Mouse (Mus musculus): ENCODE data around the gene Bahcc1. TPM values are rescaled to one million over a fixed set of nuclear protein-coding genes. Genes with fewer than 3 reads are reported as not detected.

The Bahcc1 gene
- polyA plus RNA-seq, 2 experiments from 2014 or later, result not detected

DNA sequence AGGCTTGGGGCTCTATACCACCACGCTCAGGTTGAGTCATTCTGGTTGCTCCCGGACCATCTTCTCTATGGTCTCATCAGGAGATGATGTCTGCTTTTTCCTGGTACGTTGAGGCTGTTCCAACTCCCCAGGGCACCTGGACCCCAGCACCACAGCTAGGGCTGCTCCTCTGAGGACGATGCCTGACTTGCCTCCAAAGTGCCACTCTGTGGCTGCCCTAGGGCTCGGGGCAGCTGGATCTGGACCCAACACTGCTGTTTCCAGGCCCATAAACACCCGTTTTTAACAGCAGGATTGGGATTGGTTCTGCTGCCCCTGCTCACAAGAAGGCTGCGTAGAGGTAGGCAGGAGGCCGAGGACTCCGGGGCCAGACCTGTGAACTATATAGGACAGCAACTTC is 70.4 kb downstream of the Bahcc1 start:
- no peak for ATAC-seq

DNA sequence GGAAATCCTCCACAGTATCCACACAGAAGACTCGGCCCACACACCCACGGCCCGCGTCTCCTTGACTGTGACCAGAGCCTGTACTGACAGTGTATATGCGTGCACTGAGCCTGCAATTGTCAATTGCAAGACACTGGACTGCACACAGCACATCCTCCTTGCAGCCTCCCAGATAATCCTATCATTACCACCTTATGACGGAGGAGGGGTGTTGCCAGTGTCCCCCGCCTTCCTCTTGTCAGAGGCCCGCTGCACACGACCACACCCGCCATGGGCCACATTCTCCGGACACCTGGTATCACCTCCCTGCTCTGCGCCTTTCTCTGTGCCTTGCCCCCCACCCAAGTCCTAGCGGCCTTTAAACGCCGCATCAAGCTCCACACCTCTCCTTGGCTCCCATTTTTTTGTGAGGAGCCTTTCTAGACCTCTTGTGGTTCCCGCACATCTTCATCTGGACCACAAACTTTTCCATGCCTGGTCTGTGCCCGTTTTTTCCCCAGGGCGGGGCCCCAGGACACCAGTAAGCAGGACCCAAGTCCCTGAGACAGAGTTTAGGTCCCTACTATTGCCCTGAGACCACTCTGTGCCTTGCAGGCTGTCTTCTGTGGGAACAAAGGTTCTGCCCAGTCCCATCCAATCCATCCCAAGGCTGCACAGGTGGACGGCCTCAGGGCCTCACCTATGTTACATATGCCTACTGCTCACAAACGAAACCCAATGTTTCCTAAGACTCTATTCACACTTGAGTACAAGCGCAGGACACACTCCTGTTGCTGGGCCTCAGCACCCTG is 71.0 kb downstream of the Bahcc1 start:
- no peak for ATAC-seq

DNA sequence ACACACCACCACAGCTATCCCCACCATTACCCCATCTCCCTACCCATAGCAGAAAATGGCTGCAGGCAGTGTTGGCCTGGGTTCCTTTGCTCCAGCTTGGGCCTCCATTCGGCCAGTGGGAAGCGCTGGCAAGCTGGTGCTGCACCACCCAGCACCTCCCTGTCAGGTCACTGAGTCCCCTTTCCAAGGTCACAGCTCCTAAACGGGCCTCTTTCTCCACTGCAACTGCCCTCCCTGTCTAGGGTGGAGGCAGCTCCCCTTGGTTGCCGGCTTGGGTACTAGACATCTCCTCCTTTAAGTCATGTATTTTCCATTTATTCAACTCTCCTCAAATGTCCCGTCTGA is 71.6 kb downstream of the Bahcc1 start:
- no peak for ATAC-seq

DNA sequence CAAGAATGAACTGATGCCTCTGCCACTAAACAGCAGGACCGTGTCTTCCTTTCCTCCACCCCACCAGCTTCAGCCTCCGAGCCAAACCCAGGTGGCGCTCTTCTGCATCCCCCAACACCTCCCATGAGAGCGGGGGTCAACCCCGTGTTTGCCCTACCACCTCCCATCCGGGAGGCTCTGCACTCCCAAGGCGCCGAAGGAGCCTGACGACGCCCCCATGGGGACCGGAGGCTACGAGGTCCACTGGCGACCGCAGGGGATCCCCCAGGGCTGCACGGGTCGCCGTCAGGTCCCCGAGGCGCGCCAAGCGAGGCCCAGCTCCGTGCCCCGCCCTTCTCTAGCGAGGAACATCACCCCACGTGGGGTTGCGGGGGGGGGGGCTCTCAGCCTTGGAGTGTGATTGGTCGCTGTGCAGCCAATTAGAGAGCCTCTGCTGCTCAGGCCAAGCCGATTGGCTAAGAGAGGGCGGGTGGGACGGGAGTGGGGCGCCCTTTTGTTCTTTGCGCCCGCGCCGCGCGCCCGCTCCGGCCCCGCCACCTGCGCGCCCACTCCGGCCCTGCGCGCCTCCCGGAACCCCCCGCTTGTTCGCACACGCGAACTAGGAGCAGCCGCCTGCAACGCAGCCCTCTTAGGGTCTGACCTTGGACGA is 72.3 kb downstream of the Bahcc1 start:
- ATAC-seq, result peak; percentile 96

DNA sequence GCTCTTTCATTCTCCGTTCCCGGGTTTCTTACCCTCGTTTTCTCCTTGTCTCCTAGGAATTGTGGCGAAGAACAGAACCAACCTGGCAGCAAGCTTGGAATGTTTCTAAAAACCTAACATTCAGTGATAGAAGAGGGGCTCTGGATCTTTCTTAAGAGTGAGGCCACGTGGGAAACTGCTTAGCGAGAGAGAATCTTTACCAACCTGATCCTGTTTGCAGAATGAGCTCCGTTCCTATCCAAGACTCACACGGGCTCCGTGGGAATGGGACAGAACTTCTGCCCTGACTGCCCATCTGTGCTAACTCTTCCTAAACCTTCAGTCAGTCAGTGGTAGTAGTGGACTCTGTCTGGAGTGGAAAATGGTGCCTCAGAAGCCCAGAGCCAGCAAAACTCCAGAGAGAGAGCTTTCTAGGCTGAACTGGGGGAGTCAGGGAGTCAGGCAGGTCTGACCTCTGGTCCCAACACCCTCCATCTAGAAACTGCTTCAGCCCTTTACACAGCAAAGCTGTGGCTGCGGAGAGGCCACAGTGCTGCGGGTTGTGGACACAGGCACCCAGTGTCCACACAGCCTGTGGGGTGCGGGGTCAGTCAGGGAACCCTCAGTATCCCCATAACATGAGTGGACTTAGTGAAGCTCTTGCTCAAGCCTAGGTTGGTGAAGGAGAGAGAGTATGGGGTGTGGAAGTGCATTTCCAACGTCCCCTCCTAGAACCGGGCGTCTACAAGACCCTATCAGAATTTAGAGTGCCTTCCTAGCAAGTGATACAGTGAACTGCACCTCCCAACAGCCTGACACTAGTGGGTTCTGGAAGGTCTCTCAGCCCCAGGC is 73.0 kb downstream of the Bahcc1 start:
- no peak for ATAC-seq

DNA sequence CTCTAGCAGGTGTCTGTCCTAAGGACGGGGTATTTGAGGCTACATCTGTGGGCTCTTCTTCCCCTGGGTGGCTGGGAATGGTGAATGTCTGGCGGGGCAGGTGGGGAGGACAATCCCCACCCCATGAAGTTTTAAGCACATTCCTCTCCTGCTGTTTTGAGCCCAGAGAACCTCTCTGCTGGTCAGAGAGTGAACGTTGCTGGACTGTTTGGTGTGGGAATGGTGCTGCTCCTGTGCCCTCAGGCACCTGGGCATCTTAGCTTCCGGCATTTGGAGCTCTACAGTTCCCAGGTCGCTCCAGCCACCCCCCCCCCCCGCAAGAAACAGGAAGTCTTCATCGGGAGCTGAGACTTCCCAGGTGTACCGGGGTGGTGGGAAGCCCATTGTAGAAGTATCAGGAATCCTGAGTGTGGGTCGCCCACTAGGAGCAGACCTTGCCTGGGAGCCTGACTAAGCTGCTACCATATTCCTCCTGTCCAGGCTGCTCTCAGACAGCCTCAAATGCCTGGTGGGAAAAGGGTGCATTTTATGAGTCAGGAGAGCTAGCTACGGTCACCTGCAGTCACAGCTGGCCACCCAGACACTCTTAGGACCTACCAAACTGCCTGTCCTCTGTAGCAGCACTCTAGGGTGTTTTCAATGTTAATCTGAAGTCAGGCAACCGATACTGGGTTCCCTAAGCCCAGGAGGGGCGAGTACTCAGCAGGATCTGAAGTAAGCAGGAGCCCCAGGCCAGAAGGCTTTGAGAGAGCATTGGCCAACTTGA is 73.8 kb downstream of the Bahcc1 start:
- ATAC-seq, result no peak

DNA sequence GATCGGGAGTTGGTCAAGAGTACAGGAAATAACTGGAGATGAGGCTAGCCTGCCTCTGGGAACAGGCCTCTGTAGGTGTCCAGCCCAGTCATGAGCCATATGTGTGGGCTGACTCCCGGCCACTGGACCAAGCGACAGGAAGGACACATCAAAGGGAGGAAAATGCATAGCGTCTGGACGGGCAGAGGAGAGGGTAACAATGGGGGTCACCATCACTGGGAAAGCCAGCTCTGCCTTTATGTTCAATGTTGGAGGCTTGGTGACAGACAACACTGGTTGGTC is 74.3 kb downstream of the Bahcc1 start:
- no peak for ATAC-seq

DNA sequence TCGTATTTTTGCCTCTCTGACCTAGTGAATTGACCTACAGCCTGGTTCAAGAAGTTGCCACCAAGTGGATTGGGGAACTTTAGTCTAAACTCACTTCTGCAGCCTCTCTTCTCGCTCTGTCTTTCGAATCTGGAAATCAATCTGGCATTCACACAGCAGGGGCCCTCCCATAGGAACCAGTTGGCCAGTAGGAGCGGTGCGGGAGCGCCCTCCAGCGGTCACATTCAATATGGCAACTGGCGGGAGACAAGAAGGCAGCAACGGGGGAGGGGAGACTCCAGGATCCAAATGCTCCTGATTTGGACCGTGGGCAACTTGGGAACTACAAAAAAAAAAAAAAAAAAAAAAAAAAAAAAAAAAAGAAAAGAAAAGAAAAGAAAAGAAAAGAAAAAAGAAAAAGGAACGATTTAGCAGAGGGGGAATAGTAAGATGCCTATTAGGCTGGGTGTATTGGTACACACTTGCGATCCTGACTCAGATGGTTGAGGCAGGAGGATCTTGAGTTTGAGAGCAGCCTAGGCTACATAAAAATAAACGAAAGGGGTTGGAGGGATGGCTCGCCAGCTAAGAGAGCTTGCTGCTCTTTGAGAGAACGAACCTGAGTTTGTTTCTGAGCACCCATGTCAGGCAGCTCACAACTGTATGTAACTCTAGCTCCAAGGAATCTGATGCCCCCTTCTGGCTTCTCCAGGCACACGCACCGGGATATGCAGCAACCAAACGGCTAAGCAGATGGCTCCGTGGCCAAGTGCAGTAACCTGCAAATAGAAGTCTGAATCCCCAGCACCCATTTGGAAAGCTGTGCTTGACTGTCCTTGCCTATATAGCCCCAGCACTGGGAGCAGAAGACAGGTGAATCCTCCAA is 75.1 kb downstream of the Bahcc1 start:
- no peak for ATAC-seq

DNA sequence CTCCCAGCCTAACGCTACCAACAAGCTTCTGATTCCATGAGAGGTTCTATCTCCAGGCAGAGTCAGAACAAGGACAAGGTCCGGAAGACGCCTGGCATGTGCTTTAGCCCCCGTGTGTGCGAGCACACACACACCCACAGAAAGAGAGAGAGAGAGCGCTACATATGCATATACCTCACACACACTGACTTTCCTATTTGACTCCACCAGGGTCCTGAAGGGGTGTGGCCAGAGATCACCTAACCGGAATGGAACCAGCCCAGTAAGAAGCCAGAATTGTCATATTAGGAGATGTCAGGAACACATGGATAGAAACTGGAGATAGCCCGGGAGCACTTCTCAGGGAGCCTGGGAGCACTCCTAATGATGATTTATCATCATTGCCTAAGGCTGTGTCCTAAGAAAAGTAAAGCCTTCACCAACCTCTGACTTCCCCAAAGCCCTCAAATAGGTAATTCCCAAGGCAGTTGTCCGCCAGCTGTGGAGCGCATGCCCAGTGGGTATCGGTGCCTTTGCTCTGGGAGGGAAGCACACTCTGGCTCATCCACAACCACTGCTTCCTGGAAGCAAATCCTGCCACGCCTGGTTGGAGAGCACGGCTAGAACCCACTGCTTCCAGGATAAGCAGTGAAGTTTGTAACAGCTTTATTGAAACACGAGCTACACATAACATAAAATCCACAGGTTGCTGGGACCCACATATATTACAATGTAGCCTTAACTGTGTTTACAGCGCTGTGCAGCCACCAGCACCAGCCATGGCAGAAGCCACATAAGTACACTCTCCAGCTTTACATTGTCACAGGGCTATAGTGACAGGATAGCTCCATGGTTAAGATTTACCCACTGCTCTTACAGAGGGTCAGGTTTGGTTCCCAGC is 75.9 kb downstream of the Bahcc1 start:
- ATAC-seq, result no peak

DNA sequence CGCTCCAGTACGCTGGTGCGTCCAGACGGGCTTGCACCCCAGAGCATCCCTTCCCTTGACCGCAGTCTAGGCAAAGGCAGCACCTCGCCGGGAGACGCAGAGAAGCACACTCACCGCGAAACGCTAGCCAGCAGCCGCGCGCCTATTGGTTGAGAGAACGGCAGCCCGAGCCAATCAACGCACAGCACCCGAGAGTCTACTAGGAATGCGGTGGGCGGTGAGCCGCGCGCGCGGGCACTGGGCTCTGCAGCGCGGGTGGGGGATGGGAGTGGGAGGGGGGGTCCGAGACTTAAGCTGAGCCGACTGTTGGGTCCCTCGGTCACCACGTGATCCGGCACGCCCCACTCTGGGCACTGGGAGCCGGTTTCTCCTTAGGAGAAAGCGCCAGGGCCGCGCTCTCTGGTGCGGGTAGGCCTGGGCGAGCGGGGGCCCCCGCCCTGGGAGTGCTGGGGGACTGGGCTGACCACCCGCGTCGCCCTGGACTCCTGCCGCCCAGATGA is 78.1 kb downstream of the Bahcc1 start:
- ATAC-seq, result peak; percentile 69

DNA sequence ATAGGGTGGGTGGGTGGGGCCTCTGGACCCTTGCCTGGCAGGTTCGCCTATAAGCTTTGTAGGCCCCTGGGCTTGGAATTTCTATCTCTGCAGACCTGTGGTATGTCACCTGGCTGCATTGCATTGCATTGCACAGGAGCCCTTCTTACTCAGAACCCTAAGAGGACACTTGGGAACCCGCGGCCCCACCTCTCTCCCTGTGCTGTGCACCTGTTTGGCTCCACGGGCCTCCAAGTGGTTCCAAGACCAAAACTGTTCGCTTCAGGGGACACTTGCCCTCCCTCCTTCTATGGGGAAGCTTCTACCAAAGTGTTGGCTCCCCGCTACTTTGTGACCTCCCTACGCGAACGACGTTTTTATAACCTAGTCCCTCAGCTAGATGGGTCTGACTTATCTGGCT is 78.8 kb downstream of the Bahcc1 start:
- no peak for ATAC-seq

DNA sequence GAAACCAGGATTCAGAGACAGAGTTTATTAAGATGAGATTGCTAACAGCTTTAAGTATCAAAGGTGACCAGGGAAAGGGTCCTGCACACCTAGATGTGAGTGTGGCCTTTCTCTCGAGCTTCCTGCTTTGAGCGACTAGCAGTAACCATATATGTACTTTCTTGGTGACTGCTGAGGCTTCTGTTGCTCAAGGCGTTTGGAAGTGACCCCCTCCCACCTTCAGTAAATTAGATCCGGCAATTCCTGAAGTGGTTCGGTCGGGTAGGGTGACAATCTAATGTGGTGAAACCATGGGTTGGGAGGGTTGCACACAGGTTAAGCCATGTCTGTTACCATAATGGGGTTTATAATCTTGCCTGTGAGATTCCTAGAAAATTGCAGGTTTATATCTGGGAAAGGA is 79.3 kb downstream of the Bahcc1 start:
- no peak for ATAC-seq

DNA sequence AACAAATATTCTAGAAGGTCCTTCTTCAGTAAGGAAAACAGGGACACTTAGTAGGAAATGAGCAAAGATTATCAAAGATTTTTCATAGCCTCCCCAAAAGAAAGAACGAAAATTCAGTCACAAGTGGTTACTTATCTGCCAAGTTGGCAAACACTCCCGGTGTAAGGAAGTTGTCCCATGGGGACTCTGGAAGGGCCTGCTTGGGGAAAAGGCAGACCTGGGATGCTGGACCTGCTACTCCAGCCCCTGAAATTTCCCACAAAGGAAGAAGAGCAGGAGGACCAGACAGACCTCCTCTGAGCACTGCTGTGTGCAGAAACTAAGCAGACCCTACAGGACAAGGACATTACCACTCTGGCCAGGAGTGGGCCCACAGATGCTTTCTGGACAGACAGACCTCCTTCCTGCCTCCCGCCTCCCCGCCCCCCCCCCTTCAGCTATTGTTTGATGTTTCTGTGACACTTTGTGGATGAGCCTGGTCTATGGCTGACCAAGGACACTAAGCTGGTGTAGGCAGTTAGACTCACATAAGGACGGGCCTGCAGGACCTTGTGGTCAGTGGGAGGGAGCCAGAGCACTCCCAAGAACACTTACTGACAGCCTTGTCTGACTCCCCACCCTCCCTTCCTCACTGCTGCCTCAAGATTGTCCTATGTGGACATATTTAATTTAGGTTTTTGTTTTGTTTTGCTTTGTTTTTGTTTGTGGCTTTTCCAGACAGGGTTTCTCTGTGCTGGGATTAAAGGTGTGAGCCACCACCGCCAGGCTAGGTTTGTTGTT is 81.3 kb downstream of the Bahcc1 start:
- no peak for ATAC-seq

DNA sequence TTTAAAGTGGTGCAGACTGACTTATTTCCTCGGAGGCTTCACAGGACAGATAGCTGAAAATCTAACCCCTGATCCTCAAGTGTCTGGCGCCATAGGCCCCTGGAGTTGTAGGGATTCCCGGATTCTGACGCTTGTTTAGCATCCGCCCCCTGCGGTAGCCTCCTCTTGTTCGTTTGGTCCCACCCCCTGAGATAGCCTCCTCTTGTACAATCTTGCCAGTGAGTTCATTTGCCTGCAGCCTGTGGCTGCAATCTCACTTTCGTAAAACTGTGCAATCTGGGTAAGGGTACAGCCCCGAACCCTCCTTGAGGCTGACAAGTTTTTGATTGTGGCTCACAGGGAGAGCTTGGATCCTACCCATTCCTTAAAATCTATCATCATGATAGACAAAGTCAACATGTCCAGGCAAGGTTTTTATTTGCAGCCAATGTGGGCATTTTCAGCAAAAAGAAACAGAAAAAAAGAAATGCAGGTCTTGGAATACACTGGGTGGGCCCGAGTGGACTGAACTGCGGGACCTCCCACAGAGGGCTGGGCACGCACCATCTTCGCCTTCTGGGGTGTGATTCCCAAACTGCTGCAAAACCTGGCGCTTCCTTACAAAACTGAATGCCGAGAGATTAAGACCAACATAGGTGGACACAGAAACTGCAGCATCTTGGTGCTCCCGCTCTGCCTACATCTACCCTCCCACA is 82.1 kb downstream of the Bahcc1 start:
- no peak for ATAC-seq

DNA sequence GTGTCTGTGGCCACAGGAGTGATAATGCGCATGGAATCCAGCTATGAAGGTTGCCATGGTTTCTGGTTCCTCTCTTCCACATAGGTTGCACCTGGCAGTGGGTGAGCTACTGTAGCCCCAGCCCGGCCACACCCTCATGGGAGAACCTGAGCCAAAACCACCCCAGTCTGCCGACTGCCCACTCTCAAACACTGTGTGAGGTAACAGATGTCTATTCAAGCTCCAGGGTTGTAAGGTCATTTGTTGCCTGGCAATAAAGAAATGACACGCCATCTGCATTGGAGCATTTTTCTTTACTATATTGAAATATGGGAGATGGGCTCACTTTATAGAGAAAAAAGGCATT is 82.6 kb downstream of the Bahcc1 start:
- ATAC-seq, result no peak

DNA sequence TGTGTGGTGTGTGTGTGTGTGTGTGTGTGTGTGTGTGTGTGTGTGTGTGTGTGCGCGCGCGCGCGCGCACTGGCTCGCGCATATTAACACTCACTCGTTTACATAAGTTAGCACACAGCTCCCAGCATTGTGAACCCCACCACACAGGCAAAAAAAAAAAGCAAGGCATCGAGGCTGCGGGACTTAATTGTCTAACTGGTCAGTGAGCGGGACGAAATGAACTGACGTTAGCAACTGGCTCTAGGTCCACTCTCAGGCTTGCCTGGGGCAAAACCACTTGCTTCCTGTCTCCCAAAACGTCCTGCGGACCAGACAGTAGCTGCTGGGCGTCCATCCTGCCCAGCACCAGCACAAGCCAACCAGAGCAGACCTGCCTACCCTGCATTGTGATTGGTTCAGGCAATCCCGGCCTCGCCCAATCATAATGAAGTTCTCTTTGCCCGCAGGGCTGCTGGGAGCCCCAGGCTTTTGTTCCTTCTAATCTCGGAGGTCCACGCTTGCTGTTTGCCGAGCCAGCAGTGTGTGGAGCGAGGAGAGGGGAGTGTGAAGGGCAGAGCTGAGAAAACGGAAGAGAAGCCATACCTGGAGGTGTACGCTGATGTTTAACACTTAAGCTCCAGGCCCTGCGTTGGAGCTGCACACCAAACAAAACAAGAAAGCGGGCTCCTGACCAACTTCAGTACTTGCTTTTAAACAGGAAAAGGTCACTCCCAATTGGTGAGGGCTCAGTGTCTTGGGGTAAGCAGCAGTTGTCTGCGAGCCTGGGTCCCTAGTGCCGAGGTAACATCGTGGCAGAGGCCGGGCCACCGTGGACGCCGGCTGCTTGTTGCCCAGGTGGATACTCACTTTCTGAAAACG is 83.3 kb downstream of the Bahcc1 start:
- peak; percentile 98 for ATAC-seq

DNA sequence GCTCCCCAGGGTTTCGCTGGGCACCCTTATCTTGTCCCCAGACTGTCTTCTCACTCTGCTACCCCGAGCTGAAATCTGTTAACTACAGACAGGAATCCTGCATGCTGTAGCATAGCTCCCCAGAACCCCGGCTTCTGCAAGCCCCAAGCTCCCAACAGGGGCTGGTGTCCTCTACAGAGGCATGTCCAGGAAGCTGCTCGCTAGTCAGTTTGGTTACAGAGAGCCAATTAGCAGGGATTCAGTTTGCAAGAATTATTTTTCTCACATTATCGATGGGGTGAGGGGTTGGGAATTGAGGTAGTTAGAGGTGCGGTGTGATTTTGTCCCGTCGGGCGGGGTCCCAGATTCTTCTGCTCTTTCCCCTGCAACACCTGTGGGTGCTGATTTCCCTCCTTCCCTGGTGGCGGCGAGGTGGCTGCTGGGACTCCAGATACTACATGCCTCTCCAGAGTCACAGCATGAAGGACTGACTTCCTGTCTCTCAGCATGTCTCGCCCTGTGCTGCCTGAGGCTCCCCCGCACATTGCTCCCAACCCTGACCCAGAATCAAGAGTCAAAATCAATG is 84.0 kb downstream of the Bahcc1 start:
- ATAC-seq, result no peak

DNA sequence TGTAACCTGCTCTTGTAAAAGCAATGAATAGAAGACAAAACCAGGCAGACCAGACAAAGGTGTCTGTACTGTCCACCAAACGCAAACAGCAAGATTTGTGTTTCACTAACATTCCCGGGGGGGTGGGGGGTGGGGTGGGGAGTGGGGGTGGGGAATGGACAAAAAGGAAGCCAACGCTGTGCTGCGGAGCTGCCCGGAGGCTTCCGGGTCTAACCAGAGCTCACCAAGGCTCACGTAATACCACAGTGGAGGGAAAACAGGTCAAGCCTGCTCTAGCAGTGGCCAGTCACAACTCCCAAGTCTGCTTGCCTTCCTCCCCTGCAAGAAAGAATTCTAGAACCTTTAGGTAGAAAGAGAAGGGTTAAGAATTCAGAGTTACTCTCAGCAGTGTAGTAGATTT is 84.7 kb downstream of the Bahcc1 start:
- ATAC-seq, result no peak

All from activated CD4-positive, CD25-positive, alpha-beta regulatory T cell, adult 4 months (primary cell).